Comparison of ENCODE assay signal across 8 mouse cellular contexts in genomic region chr2:148732327-148733000, GRCm38 (mm10). TPM values are rescaled to one million over a fixed set of nuclear protein-coding genes. Genes with fewer than 3 reads are reported as not detected.
A peak's percentile ranks its signal among the peaks of the same experiment; 100 is the strongest.
DNase-seq lines count a peak whose midpoint lies in the region; ATAC-seq lines count a peak whose summit lies in the region.

Gene Napb (minus strand): TSS chr2:148732467.

- DNase-seq in adrenal gland, adult (ENCODE audit: inconsistent age in 2 of 2, low spot score in 1 of 2) = peak; percentile 96 to 98
- peak; percentile 96 for DNase-seq in embryo, embryonic 10.5 days (ENCODE audit: low spot score)
- DNase-seq in gastrocnemius, postnatal 10 days = peak; percentile 86
- DNase-seq in induced T-regulatory cell, adult 2 months (ENCODE audit: low read depth) = peak; percentile 53
- peak; percentile 86 to 96 for DNase-seq in left cerebral cortex, adult 8-10 months (ENCODE audit: low spot score in 2 of 2)
- peak; percentile 97 for DNase-seq in right cerebral cortex, adult 2 months (ENCODE audit: low spot score in 2 of 2)
- DNase-seq in urinary bladder, postnatal 10 days (ENCODE audit: low spot score) = peak; percentile 71

- ATAC-seq in megakaryocyte, adult 5-6 weeks (ENCODE audit: poor library complexity, severe bottlenecking) = peak; percentile 97

RNA-seq across cellular contexts. Expression of gene Napb, which starts in this region (rescaled TPM):
- total RNA-seq in gastrocnemius, postnatal 10 days (2021) = 1 to 10 TPM; 4.0 to 7.8 TPM
- total RNA-seq in left cerebral cortex, adult 8-10 months (2022) = 100 to 1,000 TPM; 311 to 359 (median 347) TPM
- 0.36 and 0.57 TPM in 2 replicates for total RNA-seq in megakaryocyte, adult 5-6 weeks (2015)
- total RNA-seq in megakaryocyte, adult 5-6 weeks (2017) = 0.29 and 0.53 TPM in 2 replicates

Comparison
In these comparisons a context has a peak if more than half of its experiments do, and no peak if none do; other contexts are left out.
1. Peak in every context shown above with its lines: DNase-seq and ATAC-seq.
2. RNA of gene Napb (total RNA-seq): 311 to 359 TPM in left cerebral cortex, adult 8-10 months; 4.0 to 7.8 TPM in gastrocnemius, postnatal 10 days and 0.29 to 0.57 TPM in megakaryocyte, adult 5-6 weeks; every median in the first group is over 10 times any median in the second.
3. Peak in ATAC-seq in megakaryocyte, adult 5-6 weeks; RNA of the gene not detected or under 1 TPM.